Mouse (Mus musculus) CD4-positive, CD25-positive, alpha-beta regulatory T cell, adult 2 months (primary cell): ENCODE data around the gene Gpr179.
"Not testable (repeated sequence)": the region's sequence is repeated elsewhere in the genome, so short reads cannot be mapped to it uniquely, and the experiment has no call there.

Experiments used
- DNase-seq: peaks from one replicate; pipeline ENCODE4 v3.0.0-alpha.2; 2012; ENCODE audit warnings: low read depth, low spot score

Gpr179 gene

GRCm38 (mm10) chr11:97321197-97321596 is 30.7 kb downstream of the Gpr179 start:
- DNase-seq = no peak

- peak; percentile 99 for DNase-seq
Observed at GRCm38 (mm10) chr11:97315504-97316503, 36.1 kb downstream of the Gpr179 start, which contains the start of gene Mrpl45. Gene Mrpl45, plus strand, starts transcription at chr11:97315716.

- no peak for DNase-seq
Observed at GRCm38 (mm10) chr11:97314751-97315503, 37.0 kb downstream of the Gpr179 start.

GRCm38 (mm10) chr11:97314110-97314509 is 37.8 kb downstream of the Gpr179 start:
- DNase-seq = peak; percentile 62

- DNase-seq = not testable (repeated sequence)
Observed at GRCm38 (mm10) chr11:97312871-97313270, 39.0 kb downstream of the Gpr179 start.

- no peak for DNase-seq
Observed at GRCm38 (mm10) chr11:97310895-97311631, 40.8 kb downstream of the Gpr179 start.

GRCm38 (mm10) chr11:97309911-97310571 is 41.8 kb downstream of the Gpr179 start:
- DNase-seq = peak; percentile 86

- DNase-seq = peak; percentile 42
Observed at GRCm38 (mm10) chr11:97309451-97309836, 42.4 kb downstream of the Gpr179 start.

GRCm38 (mm10) chr11:97308806-97309450 is 42.9 kb downstream of the Gpr179 start:
- no peak for DNase-seq

GRCm38 (mm10) chr11:97307294-97308069 is 44.4 kb downstream of the Gpr179 start:
- no peak for DNase-seq

GRCm38 (mm10) chr11:97304631-97305030 is 47.2 kb downstream of the Gpr179 start:
- no peak for DNase-seq

- no peak for DNase-seq
Observed at GRCm38 (mm10) chr11:97302231-97302781, 49.6 kb downstream of the Gpr179 start.

- no peak for DNase-seq
Observed at GRCm38 (mm10) chr11:97301406-97301805, 50.5 kb downstream of the Gpr179 start.

GRCm38 (mm10) chr11:97299939-97300338 is 51.9 kb downstream of the Gpr179 start:
- DNase-seq = no peak

- DNase-seq = no peak
Observed at GRCm38 (mm10) chr11:97296542-97296941, 55.3 kb downstream of the Gpr179 start.

GRCm38 (mm10) chr11:97292731-97293130 is 59.1 kb downstream of the Gpr179 start:
- DNase-seq = no peak

GRCm38 (mm10) chr11:97289276-97290230 is 62.3 kb downstream of the Gpr179 start:
- no peak for DNase-seq

- no peak for DNase-seq
Observed at GRCm38 (mm10) chr11:97287643-97288042, 64.2 kb downstream of the Gpr179 start.
